Mouse (Mus musculus) cerebellum, adult 2 months (tissue): Measurements from ENCODE around the gene Ablim2.

Experiments used
- CTCF ChIP-seq: fragments of 200-500 bp; IDR thresholded peaks from 2 replicates; pipeline ENCODE4 v1.5.1; 2011; ENCODE audit warnings: low read depth, mild to moderate bottlenecking, control low read depth, low read length, moderate library complexity, borderline replicate concordance; ENCODE audit not compliant: insufficient read depth
- POLR2A ChIP-seq: fragments of 200-500 bp; IDR thresholded peaks from 2 replicates; pipeline ENCODE4 v1.6.1; 2011; ENCODE audit warnings: low read length, control low read depth, borderline replicate concordance; ENCODE audit not compliant: insufficient read depth

DNA sequence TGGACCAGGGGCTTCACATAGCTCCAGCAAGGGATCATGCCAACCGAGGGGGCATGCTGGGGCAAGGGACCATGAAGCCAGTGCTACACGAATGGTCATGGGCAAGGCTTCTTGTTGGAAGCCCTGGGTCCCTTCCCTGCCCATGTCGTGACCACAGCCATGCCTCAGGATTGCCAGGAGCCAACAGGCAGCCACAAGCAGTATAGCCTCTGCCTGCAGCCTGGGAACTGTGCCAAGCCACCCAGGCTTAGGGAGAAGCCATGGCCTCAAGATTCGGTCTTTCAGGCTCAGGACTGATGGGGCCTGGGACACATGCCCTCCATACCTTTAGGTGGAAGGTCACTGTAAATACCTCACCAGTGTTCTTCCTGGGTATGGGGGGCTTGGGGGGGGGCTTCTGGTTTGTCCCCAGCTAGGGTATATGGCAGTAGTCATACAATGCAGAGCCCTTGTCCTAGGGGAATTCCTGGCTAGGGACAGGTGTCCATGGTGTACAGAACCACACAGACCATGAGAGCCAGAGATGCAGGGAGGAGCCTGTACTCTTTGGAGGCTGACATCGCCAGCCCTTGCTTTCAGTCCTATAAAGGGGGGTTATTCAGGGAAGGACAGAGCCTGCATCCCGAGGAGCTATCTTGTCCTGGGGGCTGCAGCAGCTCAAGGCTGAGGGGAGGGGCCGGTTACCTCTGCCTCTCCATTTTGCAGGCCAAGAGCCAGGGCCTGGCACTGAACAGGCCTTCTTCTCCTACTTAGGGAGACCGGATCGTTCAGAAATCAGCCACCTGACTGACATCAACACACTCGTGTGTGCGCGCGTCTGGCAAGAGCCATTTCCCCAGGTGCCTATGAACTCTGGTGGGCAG lies 15.8 kb downstream of the Ablim2 start:
- TF ChIP-seq CTCF = no peak
- no peak for TF ChIP-seq POLR2A
